Mouse (Mus musculus) megakaryocyte, embryonic 14.5 days (primary cell): ENCODE data around the gene Gm9507. TPM values are rescaled to one million over a fixed set of nuclear protein-coding genes. Genes with fewer than 3 reads are reported as not detected.

Source experiments
- H3K27me3 ChIP-seq: replicated peaks from 2 replicates; pipeline ENCODE3; 2012; ENCODE audit warnings: inconsistent platforms
- H3K36me3 ChIP-seq: replicated peaks from 2 replicates; pipeline ENCODE3; 2012; ENCODE audit warnings: low read length, inconsistent platforms, mixed read lengths
- H3K4me1 ChIP-seq: 2 replicates; pipeline ENCODE4 v1.6.1; 2012; ENCODE audit warnings: inconsistent platforms
- H3K4me3 ChIP-seq: replicated peaks from 2 replicates; pipeline ENCODE3; 2012; ENCODE audit warnings: moderate library complexity, mild to moderate bottlenecking, inconsistent platforms
- H3K9me3 ChIP-seq: 2 replicates; pipeline ENCODE4 v1.6.1; 2012; ENCODE audit warnings: inconsistent platforms
- FLI1 ChIP-seq: IDR thresholded peaks from 2 replicates; pipeline ENCODE4 v1.6.1; 2012; ENCODE audit warnings: low read length, inconsistent platforms, mixed read lengths
- GATA1 ChIP-seq: IDR thresholded peaks from 3 replicates; pipeline ENCODE4 v1.6.1; 2012; ENCODE audit warnings: mixed read lengths, low read length, inconsistent platforms, borderline replicate concordance
- polyA plus RNA-seq: library from polyadenylated mRNA; stranded (reverse); fragments of >175 nt; gene quantifications from 2 replicates; pipeline ENCODE4 v1.2.3, GENCODE M21; 2012; ENCODE audit warnings: low replicate concordance; ENCODE audit not compliant: insufficient read depth

The Gm9507 gene
- not detected in 2 replicates for polyA plus RNA-seq

DNA sequence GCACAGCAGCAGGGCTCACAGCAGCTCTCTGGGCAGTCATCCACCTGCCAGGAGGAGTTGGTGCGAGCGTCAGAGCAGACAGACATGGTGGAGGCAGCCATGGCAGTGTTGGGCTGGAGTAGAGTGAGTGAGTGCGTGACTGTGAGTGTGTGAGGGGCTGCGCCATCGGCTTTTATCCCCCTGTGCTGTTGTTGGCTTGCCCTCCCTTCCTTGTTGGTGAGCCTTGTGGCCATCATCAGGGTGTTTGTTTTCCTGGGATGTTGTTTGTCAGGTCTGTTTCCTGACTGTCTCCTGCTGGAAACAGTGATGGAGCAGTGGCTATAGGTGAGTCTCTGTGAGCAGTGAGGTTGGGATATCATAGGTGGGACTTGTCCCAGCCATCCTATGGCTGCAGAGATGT lies at the start of gene Gm9507:
Gene Gm9507, minus strand, starts transcription at position 101 of the 400 bp plus-strand sequence.
- peak within 1 kb of the TSS; percentile 42 for H3K4me3 ChIP-seq
- TF ChIP-seq GATA1 (no peak), FLI1 (no peak)
- H3K36me3 ChIP-seq: no peaks in the 10 kb centered on the region
- H3K4me1 ChIP-seq: no peaks in the 10 kb centered on the region; the same call in 1 of the 2 replicates
- peaks cover 33% of the 10 kb centered on the region for H3K27me3 ChIP-seq
- 0 out of 2 replicates have a peak, but pooled peaks cover 3% of the 10 kb centered on the region for H3K9me3 ChIP-seq

- peaks cover 22% of the 10 kb centered on the region for H3K27me3 ChIP-seq
Measured at GRCm38 (mm10) chr10:77852559-77852958, 40.9 kb upstream of the Gm9507 start, which contains the start of gene Gm10318. Gene Gm10318 (plus strand): TSS chr10:77852859.

GRCm38 (mm10) chr10:77847538-77847937 lies 35.9 kb upstream of the Gm9507 start:
- TF ChIP-seq FLI1 (no peak), GATA1 (no peak)
- peaks cover 15% of the 10 kb centered on the region; the same call in 1 of the 2 replicates for H3K4me1 ChIP-seq

More at GRCm38 (mm10) chr10:77852559-77852958, 40.9 kb upstream of the Gm9507 start, which contains the start of gene Gm10318:
- TF ChIP-seq GATA1: no peak
- TF ChIP-seq FLI1: no peak
- Histone ChIP-seq H3K9me3 (peaks cover 24% of the 10 kb centered on the region), H3K4me3 (no peak within 1 kb of the TSS), H3K36me3 (no peaks in the 10 kb centered on the region), H3K4me1 (peaks cover 9% of the 10 kb centered on the region; the same call in 1 of the 2 replicates)

DNA sequence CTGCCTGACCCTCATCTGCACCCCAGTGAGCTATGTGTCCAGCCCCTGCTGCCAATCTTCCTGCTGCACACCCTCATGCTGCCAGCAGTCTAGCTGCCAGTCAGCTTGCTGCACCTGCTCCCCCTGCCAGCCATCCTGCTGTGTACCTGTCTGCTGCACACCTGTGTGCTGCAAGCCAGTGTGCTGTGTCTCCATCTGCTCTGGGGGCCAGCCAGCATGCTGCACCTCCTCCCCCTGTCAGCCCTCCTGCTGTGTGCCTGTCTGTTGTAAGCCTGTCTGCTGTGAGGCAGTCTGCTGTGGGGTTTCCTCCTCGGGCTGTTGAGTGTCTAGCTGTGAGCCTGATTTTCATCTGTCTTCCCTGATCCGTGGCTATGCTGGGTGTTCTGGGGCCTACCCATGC lies 35.3 kb upstream of the Gm9507 start:
- Histone ChIP-seq H3K4me1 (peaks cover 15% of the 10 kb centered on the region; the same call in 1 of the 2 replicates), H3K9me3 (peaks cover 53% of the 10 kb centered on the region), H3K4me3 (peak overlapping the region; percentile 51), H3K27me3 (peaks cover 17% of the 10 kb centered on the region), H3K36me3 (no peaks in the 10 kb centered on the region)
- no peak for TF ChIP-seq GATA1
- TF ChIP-seq FLI1: no peak

More at GRCm38 (mm10) chr10:77847538-77847937, 35.9 kb upstream of the Gm9507 start:
- peaks cover 47% of the 10 kb centered on the region for H3K9me3 ChIP-seq
- peaks cover 22% of the 10 kb centered on the region for H3K27me3 ChIP-seq
- H3K36me3 ChIP-seq: no peaks in the 10 kb centered on the region
- no peak overlapping the region for H3K4me3 ChIP-seq

DNA sequence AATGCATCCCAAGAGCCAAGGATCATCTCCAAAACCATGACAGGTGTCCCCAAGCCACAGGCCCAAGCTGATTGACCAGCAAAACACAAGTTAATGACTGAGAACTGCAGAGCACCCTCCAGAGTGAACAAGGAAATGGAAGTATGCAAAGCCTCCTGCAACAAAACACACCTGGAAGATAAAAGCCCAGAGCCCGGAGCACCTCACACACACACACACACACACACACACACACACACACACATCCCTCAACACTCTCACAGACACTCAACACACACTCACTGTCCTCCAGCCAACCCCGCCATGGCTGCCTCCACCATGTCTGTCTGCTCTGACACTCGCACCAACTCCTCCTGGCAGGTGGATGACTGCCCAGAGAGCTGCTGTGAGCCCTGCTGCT lies 34.9 kb upstream of the Gm9507 start, which contains the start of gene Gm36176:
Gene Gm36176, plus strand, starts transcription at position 301 of the 400 bp plus-strand sequence.
- peaks cover 58% of the 10 kb centered on the region for H3K9me3 ChIP-seq
- no peaks in the 10 kb centered on the region for H3K36me3 ChIP-seq
- no peak for TF ChIP-seq GATA1
- no peak for TF ChIP-seq FLI1
- peaks cover 17% of the 10 kb centered on the region for H3K27me3 ChIP-seq
- peak within 1 kb of the TSS; percentile 51 for H3K4me3 ChIP-seq
- H3K4me1 ChIP-seq: peaks cover 15% of the 10 kb centered on the region; the same call in 1 of the 2 replicates

- Histone ChIP-seq H3K9me3 (peaks cover 41% of the 10 kb centered on the region), H3K36me3 (no peaks in the 10 kb centered on the region), H3K4me1 (no peaks in the 10 kb centered on the region), H3K4me3 (no peak overlapping the region), H3K27me3 (peaks cover 9% of the 10 kb centered on the region)
- TF ChIP-seq FLI1 (no peak), GATA1 (no peak)
Measured at GRCm38 (mm10) chr10:77839006-77839405, 27.4 kb upstream of the Gm9507 start.

DNA sequence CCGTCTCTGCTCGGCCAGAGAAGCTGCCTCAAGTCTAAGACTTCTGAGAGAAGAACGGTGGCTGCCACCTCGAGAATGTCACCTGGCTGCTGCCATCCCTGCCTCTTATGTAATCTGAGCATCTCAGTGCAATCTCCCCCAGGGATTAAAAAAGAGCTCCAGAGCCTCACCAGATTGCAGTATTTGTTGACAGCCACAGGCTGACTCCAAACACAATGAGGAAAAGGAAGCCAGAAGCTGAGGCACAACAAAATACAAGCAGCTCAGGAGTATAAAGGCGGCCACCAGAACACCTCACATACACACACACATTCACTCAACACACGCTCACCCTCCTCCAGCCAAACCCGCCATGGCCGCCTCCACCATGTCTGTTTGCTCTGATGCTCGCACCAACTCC lies 24.0 kb upstream of the Gm9507 start, which contains the start of gene Krtap10-10:
Gene Krtap10-10, plus strand, starts transcription at position 301 of the 400 bp plus-strand sequence.
- Histone ChIP-seq H3K36me3 (no peaks in the 10 kb centered on the region), H3K27me3 (peaks cover 6% of the 10 kb centered on the region), H3K4me1 (no peaks in the 10 kb centered on the region), H3K4me3 (no peak within 1 kb of the TSS), H3K9me3 (peaks cover 15% of the 10 kb centered on the region; the same call in 1 of the 2 replicates)
- TF ChIP-seq FLI1: no peak
- no peak for TF ChIP-seq GATA1

- H3K4me1 ChIP-seq: no peaks in the 10 kb centered on the region
- H3K27me3 ChIP-seq: peaks cover 19% of the 10 kb centered on the region
- no peak within 1 kb of the TSS for H3K4me3 ChIP-seq
- TF ChIP-seq FLI1 (no peak), GATA1 (no peak)
- no peaks in the 10 kb centered on the region for H3K36me3 ChIP-seq
- peaks cover 20% of the 10 kb centered on the region for H3K9me3 ChIP-seq
Measured at GRCm38 (mm10) chr10:77826951-77827350, 15.3 kb upstream of the Gm9507 start, which contains the start of gene Krtap10-4. Gene Krtap10-4 (minus strand): TSS chr10:77827095.

DNA sequence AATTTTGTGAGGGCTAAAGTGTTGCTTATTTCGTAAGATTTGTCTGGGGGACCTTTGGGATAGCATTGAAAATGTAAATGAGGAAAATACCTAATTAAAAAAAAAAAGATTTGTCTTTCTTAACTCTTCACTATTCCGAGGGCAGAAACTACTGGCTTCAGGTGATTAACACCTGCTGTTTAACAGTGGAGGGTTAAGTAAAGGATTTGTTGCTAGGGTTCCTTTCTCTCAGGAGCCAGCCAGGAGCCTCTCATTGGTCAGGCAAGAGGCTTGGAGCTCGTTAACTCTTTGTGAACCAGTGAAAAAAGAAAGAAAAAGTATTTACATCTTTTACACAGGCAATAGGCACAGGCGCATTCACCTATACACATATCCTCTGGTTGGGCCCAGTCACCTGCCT lies 7.6 kb upstream of the Gm9507 start:
- TF ChIP-seq FLI1 (no peak), GATA1 (no peak)
- Histone ChIP-seq H3K36me3 (no peaks in the 10 kb centered on the region), H3K4me1 (peaks cover 5% of the 10 kb centered on the region; the same call in 1 of the 2 replicates), H3K9me3 (peaks cover 12% of the 10 kb centered on the region), H3K27me3 (peaks cover 19% of the 10 kb centered on the region), H3K4me3 (no peak overlapping the region)

GRCm38 (mm10) chr10:77818523-77818922 lies 6.9 kb upstream of the Gm9507 start:
- 0 out of 3 replicates have a peak, but pooled peaks have one; percentile 16 for TF ChIP-seq GATA1
- no peak for TF ChIP-seq FLI1
- H3K4me3 ChIP-seq: peak overlapping the region; percentile 48
- H3K27me3 ChIP-seq: peaks cover 25% of the 10 kb centered on the region
- peaks cover 5% of the 10 kb centered on the region; the same call in 1 of the 2 replicates for H3K4me1 ChIP-seq
- no peaks in the 10 kb centered on the region for H3K36me3 ChIP-seq
- peaks cover 12% of the 10 kb centered on the region for H3K9me3 ChIP-seq
